Mouse (Mus musculus) ES-E14 (cell line): ENCODE measurements at regions not wholly inside any gene's neighbourhood (a gene's known extent, or its start where the extent isn't known, plus 50 kb on each side); places are given as distances from the start of the nearest gene placed in this dataset.

Experiments used
- DNase-seq: peaks from one replicate; pipeline ENCODE4 v3.0.0-alpha.2; 2013; ENCODE audit warnings: low read depth, low spot score
- H3K27ac ChIP-seq: 2 replicates; pipeline ENCODE4 v1.5.1; 2012; ENCODE audit warnings: low read depth, mild to moderate bottlenecking, low read length, moderate library complexity, mixed read lengths; ENCODE audit not compliant: poor library complexity, insufficient read depth, severe bottlenecking
- H3K36me3 ChIP-seq: 2 replicates; pipeline ENCODE4 v1.6.1; 2012; ENCODE audit warnings: mild to moderate bottlenecking, low read length, moderate library complexity, mixed read lengths; ENCODE audit not compliant: control insufficient read depth, poor library complexity, insufficient read depth, severe bottlenecking
- H3K4me1 ChIP-seq, 2 experiments: fragments of 150-350 bp in 1 of 2; sonication (generic) in 1 of 2; 2 replicates each; pipeline ENCODE4 v1.6.1; 2012; ENCODE audit warnings: low read length in 2 of 2, mild to moderate bottlenecking in 1 of 2, mixed read lengths in 1 of 2; ENCODE audit not compliant: control insufficient read depth in 2 of 2, insufficient read depth in 2 of 2, poor library complexity in 1 of 2
- H3K4me3 ChIP-seq, 2 experiments: fragments of 150-350 bp in 1 of 2; sonication (generic) in 1 of 2; 2 replicates each; pipeline ENCODE4 v1.5.1; 2012; ENCODE audit warnings: low read length in 2 of 2, low read depth in 1 of 2, mild to moderate bottlenecking in 1 of 2, mixed read lengths in 1 of 2; ENCODE audit not compliant: insufficient read depth in 1 of 2, poor library complexity in 1 of 2, severe bottlenecking in 1 of 2
- H3K9ac ChIP-seq: 2 replicates; pipeline ENCODE4 v1.6.1; 2012; ENCODE audit warnings: low read depth, mild to moderate bottlenecking, low read length, mixed read lengths; ENCODE audit not compliant: poor library complexity, insufficient read depth, severe bottlenecking
- H3K9me3 ChIP-seq: fragments of 150-350 bp; sonication (generic); 2 replicates; pipeline ENCODE4 v1.6.1; 2012; ENCODE audit warnings: low read depth, mild to moderate bottlenecking, low read length; ENCODE audit not compliant: control insufficient read depth, insufficient read depth
- CHD2 ChIP-seq: IDR thresholded peaks from 2 replicates; pipeline ENCODE4 v1.6.1; 2014; ENCODE audit warnings: mild to moderate bottlenecking, low read depth, low read length, inconsistent platforms
- HCFC1 ChIP-seq: IDR thresholded peaks from 2 replicates; pipeline ENCODE4 v1.6.1; 2012; ENCODE audit warnings: low read length, inconsistent platforms, borderline replicate concordance; ENCODE audit not compliant: insufficient read depth
- MAFK ChIP-seq: IDR thresholded peaks from 2 replicates; pipeline ENCODE4 v1.6.1; 2014; ENCODE audit warnings: mild to moderate bottlenecking, low read depth, low read length, inconsistent platforms; ENCODE audit not compliant: insufficient read depth
- ZC3H11A ChIP-seq: IDR thresholded peaks from 2 replicates; pipeline ENCODE4 v1.6.1; 2012; ENCODE audit warnings: low read depth, mild to moderate bottlenecking, inconsistent platforms, low read length, borderline replicate concordance
- ZNF384 ChIP-seq: IDR thresholded peaks from 2 replicates; pipeline ENCODE4 v1.6.1; 2012; ENCODE audit warnings: low read depth, low read length, inconsistent platforms
- in situ Hi-C, 2 experiments: fragments of 600-800 bp; cut with MboI; formaldehyde crosslinking; loops; one replicate each; pipeline ENCODE4 v1.15.1; 2025; ENCODE audit warnings: low sequenced_read_pairs in 2 of 2, inconsistent platforms in 1 of 2; ENCODE audit not compliant: unreplicated experiment in 2 of 2

GRCm38 (mm10) chr10:70763206-70763605, 107.4 kb upstream of the Phyhipl start:
- H3K36me3 ChIP-seq = no peaks in the 10 kb centered on the region
- DNase-seq = no peak
- H3K4me1 ChIP-seq = peaks cover 0 to 3% of the 10 kb centered on the region in 2 experiments; a peak in 3 of 4 replicates
- no peak overlapping the region for H3K4me3 ChIP-seq
- no peak for TF ChIP-seq ZNF384
- TF ChIP-seq MAFK = no peak
- no peak for TF ChIP-seq CHD2
- TF ChIP-seq HCFC1 = no peak
- no peak for TF ChIP-seq ZC3H11A
- H3K9me3 ChIP-seq = no peaks in the 10 kb centered on the region
- no peak overlapping the region for H3K9ac ChIP-seq
- H3K27ac ChIP-seq = no peak overlapping the region
- in situ Hi-C loops = no loop called here

- Histone ChIP-seq H3K4me3 (no peak overlapping the region), H3K9me3 (no peaks in the 10 kb centered on the region), H3K36me3 (no peaks in the 10 kb centered on the region), H3K9ac (no peak overlapping the region), H3K4me1 (peaks cover 0 to 3% of the 10 kb centered on the region in 2 experiments; a peak in 3 of 4 replicates), H3K27ac (no peak overlapping the region)
- in situ Hi-C loops = no loop called here
- TF ChIP-seq ZC3H11A = no peak
- TF ChIP-seq ZNF384 = no peak
- no peak for TF ChIP-seq CHD2
- TF ChIP-seq MAFK = no peak
- TF ChIP-seq HCFC1 = no peak
- no peak for DNase-seq
Observed at GRCm38 (mm10) chr10:70759686-70760085, 103.9 kb upstream of the Phyhipl start.

- Histone ChIP-seq H3K36me3 (no peaks in the 10 kb centered on the region), H3K4me1 (no peaks in the 10 kb centered on the region), H3K4me3 (no peak overlapping the region), H3K27ac (no peak overlapping the region), H3K9ac (no peak overlapping the region), H3K9me3 (no peaks in the 10 kb centered on the region)
- TF ChIP-seq ZNF384 (no peak), CHD2 (no peak), MAFK (no peak), HCFC1 (no peak)
- no peak for DNase-seq
- in situ Hi-C loops = no loop called here
Observed at GRCm38 (mm10) chr10:70751771-70752170, 96.0 kb upstream of the Phyhipl start.

DNA sequence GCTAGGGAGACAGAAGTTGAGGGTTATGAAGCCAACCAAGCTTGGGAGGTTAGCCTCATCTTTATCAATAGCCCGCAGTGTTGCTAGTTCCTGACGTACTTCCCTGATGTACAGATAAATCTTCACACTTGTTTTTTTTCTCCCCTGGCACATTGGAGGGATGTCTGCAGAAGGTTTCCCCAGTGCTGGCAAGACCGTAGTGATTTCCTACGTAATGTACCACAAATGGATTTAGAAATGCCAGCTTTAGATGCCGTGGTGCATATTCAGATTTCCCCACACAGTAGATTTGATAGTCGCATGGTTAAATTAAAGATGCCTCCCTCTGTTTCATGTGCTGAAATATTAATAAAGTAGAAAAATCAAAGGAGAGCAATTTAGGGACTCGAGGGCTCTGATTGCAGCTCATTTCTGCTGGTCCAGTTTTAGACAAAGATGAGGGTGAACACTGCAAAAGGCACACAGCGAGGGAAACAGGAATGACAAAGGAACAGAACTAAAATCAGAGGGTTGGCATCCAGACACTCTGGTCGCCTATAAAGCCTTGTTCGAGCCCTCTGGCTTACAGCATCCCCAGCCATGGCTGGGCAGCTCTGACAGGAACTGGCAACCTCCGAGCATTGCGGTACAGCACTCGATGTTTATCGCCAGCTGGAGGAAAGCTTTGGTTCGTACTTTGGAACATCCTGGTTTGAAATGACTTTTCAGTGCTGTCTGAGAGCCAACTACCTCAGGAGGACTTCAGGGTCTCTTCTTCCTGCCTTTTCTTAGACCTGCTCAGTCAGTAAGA, 94.8 kb upstream of the Phyhipl start:
- no peaks in the 10 kb centered on the region for H3K9me3 ChIP-seq
- H3K4me3 ChIP-seq = no peak overlapping the region
- H3K36me3 ChIP-seq = no peaks in the 10 kb centered on the region
- in situ Hi-C loops = no loop called here
- no peak overlapping the region for H3K9ac ChIP-seq
- H3K27ac ChIP-seq = no peak overlapping the region
- no peaks in the 10 kb centered on the region for H3K4me1 ChIP-seq
- DNase-seq = no peak
- TF ChIP-seq CHD2 = no peak
- no peak for TF ChIP-seq ZC3H11A
- no peak for TF ChIP-seq ZNF384
- TF ChIP-seq MAFK = no peak
- TF ChIP-seq HCFC1 = no peak
